Mouse (Mus musculus): ENCODE results near the gene Drd4.

Gene Drd4

GRCm38 (mm10) chr7:141292583-141293388 is 980 bp downstream of the Drd4 start:
- peak; percentile 10 for DNase-seq (ENCODE audit: low read depth)

GRCm38 (mm10) chr7:141293852-141294471 is 2.2 kb downstream of the Drd4 start:
- no peak for DNase-seq (ENCODE audit: low read depth)

- no peak for DNase-seq (ENCODE audit: low read depth)
Observed at GRCm38 (mm10) chr7:141294479-141294878, 2.7 kb downstream of the Drd4 start.

- no peak for DNase-seq (ENCODE audit: low read depth)
Observed at GRCm38 (mm10) chr7:141297926-141298650, 6.3 kb downstream of the Drd4 start.

GRCm38 (mm10) chr7:141299175-141299574 is 7.4 kb downstream of the Drd4 start:
- no peak for DNase-seq (ENCODE audit: low read depth)

GRCm38 (mm10) chr7:141301386-141301785 is 9.6 kb downstream of the Drd4 start:
- no peak for DNase-seq (ENCODE audit: low read depth)

- no peak for DNase-seq (ENCODE audit: low read depth)
Observed at GRCm38 (mm10) chr7:141302702-141303268, 11.0 kb downstream of the Drd4 start.

- no peak for DNase-seq (ENCODE audit: low read depth)
Observed at GRCm38 (mm10) chr7:141304537-141304936, 12.7 kb downstream of the Drd4 start.

GRCm38 (mm10) chr7:141314416-141314815 is 22.6 kb downstream of the Drd4 start:
- no peak for DNase-seq (ENCODE audit: low read depth)

GRCm38 (mm10) chr7:141315076-141315475 is 23.3 kb downstream of the Drd4 start:
- no peak for DNase-seq (ENCODE audit: low read depth)

- no peak for DNase-seq (ENCODE audit: low read depth)
Observed at GRCm38 (mm10) chr7:141315974-141316373, 24.2 kb downstream of the Drd4 start.

GRCm38 (mm10) chr7:141317619-141318132 is 25.9 kb downstream of the Drd4 start:
- no peak for DNase-seq (ENCODE audit: low read depth)

GRCm38 (mm10) chr7:141319446-141319845 is 27.6 kb downstream of the Drd4 start:
- DNase-seq (ENCODE audit: low read depth): no peak

GRCm38 (mm10) chr7:141324686-141325085 is 32.9 kb downstream of the Drd4 start:
- no peak for DNase-seq (ENCODE audit: low read depth)

GRCm38 (mm10) chr7:141326546-141327446 is 35.0 kb downstream of the Drd4 start:
- no peak for DNase-seq (ENCODE audit: low read depth)

GRCm38 (mm10) chr7:141327469-141328372 is 35.9 kb downstream of the Drd4 start, which contains the start of the genes Deaf1 and Tmem80:
Gene Deaf1 (minus strand): TSS chr7:141327690.
Gene Tmem80 (plus strand): TSS chr7:141327739.
- DNase-seq (ENCODE audit: low read depth): peak; percentile 97

GRCm38 (mm10) chr7:141328373-141328990 is 36.7 kb downstream of the Drd4 start:
- peak; percentile 18 for DNase-seq (ENCODE audit: low read depth)

- DNase-seq (ENCODE audit: low read depth): peak; percentile 58
Observed at GRCm38 (mm10) chr7:141330706-141331105, 38.9 kb downstream of the Drd4 start.

GRCm38 (mm10) chr7:141331990-141332389 is 40.2 kb downstream of the Drd4 start:
- no peak for DNase-seq (ENCODE audit: low read depth)

All from NIH3T3 (cell line).